29 mouse cellular contexts compared by ENCODE assay signal in genomic region chr11:102116241-102116640, GRCm38 (mm10). TPM values are rescaled to one million over a fixed set of nuclear protein-coding genes. Genes with fewer than 3 reads are reported as not detected.
"Had no signal": no experiment of that assay in that cellular context is flagged by ENCODE, and none has a peak within 500 bp of the region (broad histone marks: within the 10 kb centered on the region; RNA-seq: fewer than 3 reads in every experiment).

No protein-coding gene starts in this region.

- H3K27me3 ChIP-seq: lung, embryonic 15.5 days had no signal

- H3K4me2 ChIP-seq: lung, embryonic 15.5 days; midbrain, embryonic 11.5 days had no signal

- H3K36me3 ChIP-seq: lung, embryonic 15.5 days had no signal

- H3K27ac ChIP-seq: lung, embryonic 15.5 days had no signal

- ATAC-seq: intestine, embryonic 16.5 days had no signal

- H3K9ac ChIP-seq: lung, embryonic 15.5 days had no signal

- H3K4me1 ChIP-seq: lung, embryonic 15.5 days had no signal

- DNase-seq: kidney, adult 18-20 months; kidney, adult 9 months; kidney, postnatal 14 days; kidney, postnatal 4 days; lung, adult 18-20 months; lung, postnatal 10 days; lung, postnatal 4 days; midbrain, embryonic 14.5 days; thymus, adult 18-20 months; thymus, postnatal 36 days had no signal

- H3K9me3 ChIP-seq: lung, embryonic 15.5 days had no signal

- H3K4me3 ChIP-seq: lung, embryonic 15.5 days had no signal

RNA-seq across cellular contexts. Expression of gene Pyy, which starts 8.6 kb away (rescaled TPM):
- total RNA-seq: layer of hippocampus, adult 18-20 months; layer of hippocampus, postnatal 14 days; left cerebral cortex, adult 18-20 months; left cerebral cortex, postnatal 36 days; megakaryocyte progenitor cell, adult 5-6 weeks; megakaryocyte-erythroid progenitor cell, adult 5-6 weeks; midbrain, postnatal 0 days had no signal
- polyA plus RNA-seq: kidney, embryonic 16.5 days; limb, embryonic 11.5 days; limb, embryonic 14.5 days; lung, embryonic 15.5 days; midbrain, embryonic 14.5 days; midbrain, postnatal 0 days; neural tube, embryonic 11.5 days; neural tube, embryonic 14.5 days; spleen, adult 2 months; urinary bladder, adult 2 months had no signal

RNA-seq across cellular contexts. Expression of gene Ppy, which starts 15.1 kb away (rescaled TPM):
- total RNA-seq: layer of hippocampus, adult 18-20 months; layer of hippocampus, postnatal 14 days; left cerebral cortex, adult 18-20 months; left cerebral cortex, postnatal 36 days; megakaryocyte progenitor cell, adult 5-6 weeks; megakaryocyte-erythroid progenitor cell, adult 5-6 weeks; midbrain, postnatal 0 days had no signal
- polyA plus RNA-seq: kidney, embryonic 16.5 days; limb, embryonic 11.5 days; limb, embryonic 14.5 days; lung, embryonic 15.5 days; midbrain, embryonic 11.5 days; midbrain, embryonic 14.5 days; midbrain, postnatal 0 days; neural tube, embryonic 11.5 days; neural tube, embryonic 14.5 days; small intestine, adult 2 months; testis, adult 2 months had no signal

RNA-seq across cellular contexts. Expression of gene Nags, which starts 29.1 kb away (rescaled TPM):
- total RNA-seq: layer of hippocampus, adult 18-20 months; layer of hippocampus, postnatal 14 days; left cerebral cortex, adult 18-20 months; left cerebral cortex, postnatal 36 days had no signal
- polyA plus RNA-seq: midbrain, embryonic 11.5 days; neural tube, embryonic 11.5 days; neural tube, embryonic 14.5 days had no signal
